Mouse (Mus musculus) myocyte (in vitro differentiated cells): ENCODE results near the gene Nedd1. TPM values are rescaled to one million over a fixed set of nuclear protein-coding genes. Genes with fewer than 3 reads are reported as not detected.

Source experiments
- H3K27me3 ChIP-seq: one replicate; pipeline ENCODE4 v1.6.1; 2011; ENCODE audit not compliant: control insufficient read depth, insufficient read depth, insufficient read length
- H3K36me3 ChIP-seq: one replicate; pipeline ENCODE4 v1.6.1; 2011; ENCODE audit not compliant: control insufficient read depth, insufficient read depth
- H3K4me2 ChIP-seq: one replicate; pipeline ENCODE4 v1.6.1; 2011; ENCODE audit warnings: low read depth, control low read depth
- H3K4me3 ChIP-seq: one replicate; pipeline ENCODE4 v1.5.1; 2011; ENCODE audit warnings: mild to moderate bottlenecking, control low read depth, moderate library complexity
- H3K79me2 ChIP-seq: one replicate; pipeline ENCODE4 v1.6.1; 2011; ENCODE audit not compliant: control insufficient read depth, insufficient read depth
- H3ac ChIP-seq: one replicate; pipeline ENCODE4 v1.6.1; 2011; ENCODE audit not compliant: control insufficient read depth, insufficient read length
- CEBPB ChIP-seq: IDR thresholded peaks from 2 replicates; pipeline ENCODE4 v1.6.1; 2011; ENCODE audit warnings: mild to moderate bottlenecking, moderate library complexity; ENCODE audit not compliant: poor library complexity, insufficient read depth, severe bottlenecking
- E2F4 ChIP-seq: IDR thresholded peaks from one replicate; pipeline ENCODE4 v1.6.1; 2011; ENCODE audit warnings: mild to moderate bottlenecking, control low read depth, moderate library complexity; ENCODE audit not compliant: insufficient read depth
- MAX ChIP-seq: IDR thresholded peaks from one replicate; pipeline ENCODE4 v1.6.1; 2011; ENCODE audit warnings: low read depth, mild to moderate bottlenecking, control low read depth
- MYOD1 ChIP-seq, 3 experiments: IDR thresholded peaks; one replicate each; pipeline ENCODE4 v1.6.1; 2011; ENCODE audit warnings: control low read depth in 2 of 3, low read depth in 2 of 3, mild to moderate bottlenecking in 2 of 3, moderate library complexity in 1 of 3; ENCODE audit not compliant: insufficient read length in 2 of 3, control insufficient read depth in 1 of 3
- MYOG ChIP-seq, 3 experiments: IDR thresholded peaks; one replicate each; pipeline ENCODE4 v1.6.1; 2011; ENCODE audit warnings: control low read depth in 2 of 3, low read depth in 2 of 3, mild to moderate bottlenecking in 2 of 3; ENCODE audit not compliant: insufficient read length in 2 of 3, control insufficient read depth in 1 of 3, insufficient read depth in 1 of 3
- POLR2A ChIP-seq: IDR thresholded peaks from one replicate; pipeline ENCODE4 v1.6.1; 2011; ENCODE audit warnings: low read depth, mild to moderate bottlenecking, control low read depth, moderate library complexity; ENCODE audit not compliant: insufficient read length
- POLR2AphosphoS2 ChIP-seq: IDR thresholded peaks from one replicate; pipeline ENCODE4 v1.6.1; 2011; ENCODE audit warnings: low read depth, control low read depth; ENCODE audit not compliant: insufficient read length
- REST ChIP-seq: IDR thresholded peaks from one replicate; pipeline ENCODE4 v1.6.1; 2011; ENCODE audit warnings: mild to moderate bottlenecking, control low read depth, moderate library complexity; ENCODE audit not compliant: insufficient read depth, insufficient read length
- SRF ChIP-seq: IDR thresholded peaks from one replicate; pipeline ENCODE4 v1.6.1; 2011; ENCODE audit warnings: low read depth; ENCODE audit not compliant: control insufficient read depth, insufficient read length
- TCF12 ChIP-seq: IDR thresholded peaks from one replicate; pipeline ENCODE4 v1.6.1; 2011; ENCODE audit warnings: mild to moderate bottlenecking, control low read depth; ENCODE audit not compliant: poor library complexity, insufficient read depth, severe bottlenecking
- TCF3 ChIP-seq: IDR thresholded peaks from one replicate; pipeline ENCODE4 v1.6.1; 2011; ENCODE audit warnings: low read depth, control low read depth; ENCODE audit not compliant: insufficient read length
- USF1 ChIP-seq: IDR thresholded peaks from one replicate; pipeline ENCODE4 v1.6.1; 2011; ENCODE audit warnings: low read depth, mild to moderate bottlenecking, control low read depth, moderate library complexity
- polyA plus RNA-seq: library from polyadenylated mRNA; unstranded; fragments of >200 nt; fragmentation: generic; extraction: Trizol; gene quantifications from one replicate; pipeline ENCODE4 v1.2.1, GENCODE M21; 2012; ENCODE audit warnings: missing spikeins

The Nedd1 gene
- polyA plus RNA-seq, 1 experiment: 6.5 TPM

DNA sequence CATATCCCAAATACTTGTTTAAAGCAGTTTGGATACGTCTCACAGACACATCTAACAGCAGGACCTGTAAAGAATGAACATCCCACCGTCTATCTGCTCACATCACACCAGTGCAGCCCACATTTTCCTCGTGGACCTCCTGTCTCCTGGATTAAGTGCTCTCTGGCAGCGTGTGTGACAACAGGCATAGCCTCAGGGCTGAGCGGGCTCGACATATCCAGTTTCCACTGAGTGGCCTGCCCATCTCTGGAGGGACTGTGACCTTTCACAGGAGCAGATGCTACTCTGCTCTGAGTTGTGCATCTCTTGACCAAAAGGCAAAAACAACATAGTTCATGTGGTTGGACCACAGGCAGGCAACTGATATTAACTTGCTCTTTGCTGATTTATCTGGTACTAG lies 23.2 kb downstream of the Nedd1 start:
- H3K4me2 ChIP-seq: no peak overlapping the region
- no peaks in the 10 kb centered on the region for H3K27me3 ChIP-seq
- H3K4me3 ChIP-seq: no peak overlapping the region
- H3K79me2 ChIP-seq: no peaks in the 10 kb centered on the region
- no peak overlapping the region for H3ac ChIP-seq
- H3K36me3 ChIP-seq: peaks cover 21% of the 10 kb centered on the region
- TF ChIP-seq TCF3 (no peak), REST (no peak), MAX (no peak), POLR2AphosphoS2 (no peak), USF1 (no peak), MYOD1 (IDR thresholded peaks at IDR 0.05; ENCODE audit: control insufficient read depth in 1 of 3, insufficient read length in 2 of 3, low read depth in 2 of 3) (no peak), POLR2A (no peak), SRF (no peak), MYOG (IDR thresholded peaks at IDR 0.05; ENCODE audit: control insufficient read depth in 1 of 3, insufficient read depth in 1 of 3, insufficient read length in 2 of 3, low read depth in 2 of 3) (no peak), TCF12 (no peak), CEBPB (no peak), E2F4 (no peak)

GRCm38 (mm10) chr10:92675056-92675455 lies 47.2 kb downstream of the Nedd1 start:
- H3K4me3 ChIP-seq: no peak overlapping the region
- H3K36me3 ChIP-seq: no peaks in the 10 kb centered on the region
- no peak overlapping the region for H3K4me2 ChIP-seq
- H3ac ChIP-seq: no peak overlapping the region
- no peaks in the 10 kb centered on the region for H3K79me2 ChIP-seq
- TF ChIP-seq REST (no peak), TCF3 (no peak), MYOD1 (IDR thresholded peaks at IDR 0.05; ENCODE audit: control insufficient read depth in 1 of 3, insufficient read length in 2 of 3, low read depth in 2 of 3) (no peak), USF1 (no peak), E2F4 (no peak), SRF (no peak), TCF12 (no peak), MYOG (IDR thresholded peaks at IDR 0.05; ENCODE audit: control insufficient read depth in 1 of 3, insufficient read depth in 1 of 3, insufficient read length in 2 of 3, low read depth in 2 of 3) (no peak)
- no peaks in the 10 kb centered on the region for H3K27me3 ChIP-seq

DNA sequence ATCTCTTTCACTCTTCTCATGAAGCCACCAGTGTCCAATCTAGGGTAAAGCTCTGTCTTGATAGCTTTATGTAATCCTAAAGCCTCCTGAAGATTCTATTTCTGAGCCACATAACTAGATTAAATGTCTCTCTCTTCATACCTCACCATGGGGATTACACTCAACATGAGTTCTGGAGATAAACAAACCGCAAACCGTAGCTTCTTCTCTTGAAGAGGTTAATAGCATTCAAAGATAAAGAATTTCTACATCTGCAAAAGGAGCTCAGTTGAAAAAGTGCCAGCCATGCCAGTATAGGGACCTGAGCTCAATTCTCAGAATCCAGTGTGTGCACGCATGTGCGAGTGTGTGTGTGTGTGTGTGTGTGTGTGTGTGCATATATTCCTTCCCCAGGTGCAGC lies 50.3 kb downstream of the Nedd1 start:
- H3K27me3 ChIP-seq: no peaks in the 10 kb centered on the region
- H3K36me3 ChIP-seq: no peaks in the 10 kb centered on the region
- H3K4me2 ChIP-seq: no peak overlapping the region
- no peak overlapping the region for H3ac ChIP-seq
- TF ChIP-seq SRF: no peak
- TF ChIP-seq REST: no peak
- no peak for TF ChIP-seq USF1
- TF ChIP-seq MYOG (IDR thresholded peaks at IDR 0.05; ENCODE audit: control insufficient read depth in 1 of 3, insufficient read depth in 1 of 3, insufficient read length in 2 of 3, low read depth in 2 of 3): no peak
- no peak for TF ChIP-seq MYOD1 (IDR thresholded peaks at IDR 0.05; ENCODE audit: control insufficient read depth in 1 of 3, insufficient read length in 2 of 3, low read depth in 2 of 3)
- no peak for TF ChIP-seq CEBPB
- TF ChIP-seq TCF12: no peak
- no peak for TF ChIP-seq POLR2AphosphoS2
- no peak for TF ChIP-seq E2F4
- no peak for TF ChIP-seq TCF3
- no peak for TF ChIP-seq POLR2A
- H3K4me3 ChIP-seq: no peak overlapping the region
- H3K79me2 ChIP-seq: no peaks in the 10 kb centered on the region

GRCm38 (mm10) chr10:92665287-92665686 lies 56.9 kb downstream of the Nedd1 start:
- H3K27me3 ChIP-seq: no peaks in the 10 kb centered on the region
- H3K79me2 ChIP-seq: no peaks in the 10 kb centered on the region
- H3ac ChIP-seq: no peak overlapping the region
- no peak overlapping the region for H3K4me2 ChIP-seq
- no peak for TF ChIP-seq TCF3
- TF ChIP-seq POLR2AphosphoS2: no peak
- TF ChIP-seq MYOD1 (IDR thresholded peaks at IDR 0.05; ENCODE audit: control insufficient read depth in 1 of 3, insufficient read length in 2 of 3, low read depth in 2 of 3): no peak
- no peak for TF ChIP-seq TCF12
- TF ChIP-seq SRF: no peak
- TF ChIP-seq REST: no peak
- no peak for TF ChIP-seq MAX
- no peak for TF ChIP-seq USF1
- no peak for TF ChIP-seq CEBPB
- no peak for TF ChIP-seq E2F4
- no peak for TF ChIP-seq MYOG (IDR thresholded peaks at IDR 0.05; ENCODE audit: control insufficient read depth in 1 of 3, insufficient read depth in 1 of 3, insufficient read length in 2 of 3, low read depth in 2 of 3)
- TF ChIP-seq POLR2A: no peak
- no peak overlapping the region for H3K4me3 ChIP-seq
- no peaks in the 10 kb centered on the region for H3K36me3 ChIP-seq

- Histone ChIP-seq H3K4me3 (no peak overlapping the region), H3K4me2 (no peak overlapping the region), H3ac (no peak overlapping the region), H3K36me3 (no peaks in the 10 kb centered on the region), H3K27me3 (no peaks in the 10 kb centered on the region), H3K79me2 (no peaks in the 10 kb centered on the region)
- TF ChIP-seq SRF (no peak), CEBPB (no peak), MAX (no peak)
Measured at GRCm38 (mm10) chr10:92653266-92653665, 69.0 kb downstream of the Nedd1 start.
